Mouse (Mus musculus): ENCODE data around the gene Crx.

The Crx gene

GRCm38 (mm10) chr7:15859657-15860056 is 20.1 kb downstream of the Crx start:
- DNase-seq, result no peak

- no peak for DNase-seq
Measured at GRCm38 (mm10) chr7:15839578-15839977, 40.2 kb downstream of the Crx start, which contains the start of gene Obox6. Gene Obox6, minus strand, starts transcription at chr7:15839678.

All from thymus, adult 18-20 months (tissue).